Mouse (Mus musculus): ENCODE measurements around the gene Amdhd1. TPM values are rescaled to one million over a fixed set of nuclear protein-coding genes. Genes with fewer than 3 reads are reported as not detected.

Amdhd1 gene
- 0.41 TPM for polyA plus RNA-seq (2017; shearing (Covaris generic))

DNA sequence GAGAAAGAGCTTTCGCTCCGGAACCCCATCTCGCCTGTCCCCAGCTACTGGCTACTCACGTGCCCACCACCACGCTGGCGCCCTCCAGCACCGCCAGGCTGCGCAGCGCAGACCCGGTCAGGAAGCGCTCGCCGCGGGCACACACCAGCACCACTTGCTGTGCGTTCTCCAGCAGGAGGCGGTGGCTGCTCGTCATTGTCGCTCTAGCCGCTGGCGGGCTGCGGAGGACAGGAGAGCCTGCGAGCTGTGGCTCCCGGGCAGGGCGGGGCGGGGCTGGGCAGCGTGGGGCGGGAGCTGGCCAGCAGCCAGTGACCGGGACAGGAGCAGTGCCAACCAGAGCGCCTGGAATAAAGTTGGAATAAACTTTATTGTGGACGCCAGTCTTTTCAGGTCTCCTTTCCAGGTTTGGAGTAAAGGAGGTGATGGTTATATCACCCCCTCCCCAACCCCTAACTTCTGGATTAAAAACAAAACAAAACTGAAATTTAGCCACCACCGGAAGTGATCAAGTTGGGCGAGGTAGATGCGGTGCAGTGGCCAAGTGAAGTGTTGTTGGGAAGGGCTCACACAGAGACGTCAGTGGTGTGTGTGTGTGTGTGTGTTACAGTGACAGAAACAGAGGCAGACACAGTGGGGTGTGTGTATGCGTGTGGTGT, at the start of gene Amdhd1:
Amdhd1 (minus strand) TSS at position 259 of the 656 bp plus-strand sequence.

DNA sequence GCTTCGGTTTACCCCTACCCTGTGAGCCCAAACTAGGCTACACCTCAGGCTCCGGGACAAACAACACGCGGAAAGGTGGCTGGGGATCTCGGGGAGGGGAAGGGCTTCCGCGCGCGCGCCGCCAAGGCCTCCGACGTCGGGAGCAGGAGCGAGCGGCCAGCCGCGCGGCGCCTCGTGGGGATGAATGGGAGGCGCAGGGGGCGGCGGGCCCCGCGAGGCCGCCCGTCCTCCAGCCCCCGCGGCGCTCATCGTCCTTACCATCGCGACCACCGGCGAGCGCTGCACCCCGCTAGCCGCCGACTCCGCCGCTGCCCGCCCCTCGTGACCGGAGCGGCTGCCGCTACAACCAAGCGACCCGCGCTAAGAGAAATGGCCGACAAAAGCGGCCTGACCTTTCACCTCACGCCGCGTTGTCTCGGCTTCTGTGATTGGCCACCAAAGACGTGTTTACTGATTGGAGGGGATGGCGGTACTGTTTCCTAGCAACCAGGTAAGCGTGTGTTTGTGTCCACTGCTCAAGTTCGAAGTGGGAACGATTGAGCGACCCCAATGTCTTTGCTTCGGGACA, 49.5 kb upstream of the Amdhd1 start, which contains the start of gene Snrpf:
Snrpf (minus strand) TSS at position 426 of the 568 bp plus-strand sequence.

DNA sequence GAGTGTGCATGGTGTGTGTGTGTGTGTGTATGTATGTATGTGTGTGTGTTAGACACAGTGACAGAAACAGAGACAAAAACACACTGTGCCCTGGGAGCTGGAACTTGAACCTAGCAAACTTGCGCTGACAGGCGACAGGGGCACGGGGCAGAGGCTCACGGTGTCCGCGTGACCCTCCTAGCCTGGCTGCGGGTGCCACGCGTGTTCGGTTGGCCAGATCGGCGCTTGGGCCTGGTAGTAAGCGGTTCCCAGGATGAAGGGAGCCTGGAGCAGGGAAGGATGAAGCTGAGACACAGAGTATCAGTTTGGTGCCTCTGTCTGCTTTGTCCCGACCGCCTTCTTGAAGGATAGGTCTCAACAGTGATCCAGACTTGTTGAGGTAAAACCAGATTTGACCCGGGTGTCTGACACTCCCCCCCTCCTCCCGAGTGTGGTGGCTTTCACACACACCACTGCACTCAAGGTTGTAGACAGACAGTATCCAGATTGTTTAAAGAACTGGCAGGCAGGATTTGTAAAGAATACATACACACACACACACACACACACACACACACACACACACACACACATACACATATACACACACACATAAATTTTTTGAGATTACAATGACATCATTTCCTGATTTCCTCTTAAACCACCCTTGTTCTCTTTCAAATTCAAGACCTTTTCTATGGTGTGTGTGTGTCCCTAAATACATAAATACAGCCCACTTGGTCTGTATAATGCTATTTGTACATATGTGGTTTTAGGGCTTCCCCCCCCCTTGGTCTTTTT, 788 bp upstream of the Amdhd1 start, which contains the start of gene Ccdc38:
Ccdc38 (plus strand) TSS at position 202 of the 780 bp plus-strand sequence.

DNA sequence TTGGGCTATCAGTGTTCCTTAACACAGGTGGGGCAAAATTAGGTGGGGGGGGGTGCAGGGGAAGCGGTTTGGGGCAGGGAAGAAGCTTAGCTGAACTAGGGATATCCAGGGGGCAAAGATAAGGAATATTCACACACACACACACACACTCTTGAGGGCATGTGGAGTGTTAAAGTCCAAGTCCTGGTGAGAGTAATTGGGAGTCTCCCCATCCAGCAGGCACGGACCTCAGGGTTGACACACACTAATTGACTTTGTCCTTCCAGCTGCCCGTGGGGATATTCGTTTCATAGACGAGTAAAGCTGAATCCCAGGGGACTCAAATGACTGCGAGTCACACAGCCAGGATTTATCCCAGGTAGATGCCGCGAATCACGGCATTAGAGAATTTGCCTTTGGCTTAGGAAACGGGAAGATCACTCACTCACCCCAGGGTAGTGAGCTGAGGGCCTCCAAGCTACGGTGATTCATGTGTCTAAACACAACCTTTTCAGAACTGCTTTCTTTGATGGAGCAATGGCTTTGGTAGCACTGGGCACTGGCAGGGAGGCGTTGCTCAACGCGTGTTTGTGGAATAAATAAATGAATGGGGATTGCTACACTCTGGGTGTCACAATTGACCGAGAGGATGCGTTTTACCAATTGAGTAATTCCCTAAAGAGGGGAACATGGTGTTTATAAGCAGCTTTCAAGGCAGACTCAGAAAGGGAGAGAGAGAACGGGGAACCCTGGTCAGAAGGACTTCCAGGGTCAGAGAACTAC, 51.6 kb downstream of the Amdhd1 start, which contains the start of gene Hal:
Hal (plus strand) TSS at position 703 of the 762 bp plus-strand sequence.

Other genes starting within 250 kb of the Amdhd1 start
- 33.8 TPM for gene Elk3, start 228.9 kb downstream of the Amdhd1 start, polyA plus RNA-seq (2017; shearing (Covaris generic))
- gene Lta4h, start 86.6 kb downstream of the Amdhd1 start, polyA plus RNA-seq (2017; shearing (Covaris generic)) = 127 TPM
- gene Hal, start 51.3 kb downstream of the Amdhd1 start, polyA plus RNA-seq (2017; shearing (Covaris generic)) = not detected
- 0.48 TPM for gene Ccdc38, start 599 bp upstream of the Amdhd1 start, polyA plus RNA-seq (2017; shearing (Covaris generic))
- 39.1 TPM for gene Snrpf, start 49.7 kb upstream of the Amdhd1 start, polyA plus RNA-seq (2017; shearing (Covaris generic))
- 0.24 TPM for gene Ntn4, start 100.6 kb upstream of the Amdhd1 start, polyA plus RNA-seq (2017; shearing (Covaris generic))